Mouse (Mus musculus) layer of hippocampus, adult 2 months (tissue): ENCODE results near the gene Pakap. TPM values are rescaled to one million over a fixed set of nuclear protein-coding genes. Genes with fewer than 3 reads are reported as not detected.

Source experiments
- DNase-seq, 2 experiments: peaks; one replicate each; pipeline ENCODE4 v3.0.0; 2022; ENCODE audit warnings: low spot score in 2 of 2
- H3K27ac ChIP-seq: fragments of 200-600 bp; 2 replicates; pipeline ENCODE4 v1.8.1; 2022
- H3K4me3 ChIP-seq: fragments of 200-600 bp; 2 replicates; pipeline ENCODE4 v1.8.1; 2022; ENCODE audit warnings: mild to moderate bottlenecking
- CTCF ChIP-seq: fragments of 200-600 bp; conservative IDR thresholded peaks from 2 replicates; pipeline ENCODE4 v1.8.1; 2022; ENCODE audit warnings: antibody characterized with exemption, mild to moderate bottlenecking, moderate library complexity
- total RNA-seq, 2 experiments: library from RNA; stranded (reverse); gene quantifications; 2 replicates each; pipeline ENCODE4 v1.2.3; 2021

Gene Pakap
- total RNA-seq, 2 experiments from 2014 or later, result 18.6 to 25.8 TPM

DNA sequence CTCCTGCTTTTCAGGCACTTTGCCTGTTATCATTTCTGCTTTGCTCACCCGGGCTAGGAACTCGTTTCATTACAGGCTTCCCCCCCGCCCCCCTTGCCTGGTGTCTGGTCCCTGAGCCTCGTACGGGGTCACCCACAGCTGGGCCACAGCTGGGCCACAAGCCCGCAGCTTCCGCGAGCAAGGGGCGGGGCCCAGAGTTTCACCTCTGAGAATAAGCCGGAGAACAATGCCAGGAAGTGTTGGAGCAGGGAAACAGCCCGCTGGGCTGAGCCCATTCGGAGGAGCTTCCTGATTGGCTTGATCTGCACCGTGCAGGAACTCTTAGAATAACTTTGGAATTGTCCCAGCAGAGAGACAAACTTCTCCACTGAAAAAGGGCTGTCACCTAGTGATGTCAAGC lies 107.4 kb downstream of the Pakap start:
- H3K4me3 ChIP-seq, result no peak overlapping the region
- DNase-seq, result no peak

DNA sequence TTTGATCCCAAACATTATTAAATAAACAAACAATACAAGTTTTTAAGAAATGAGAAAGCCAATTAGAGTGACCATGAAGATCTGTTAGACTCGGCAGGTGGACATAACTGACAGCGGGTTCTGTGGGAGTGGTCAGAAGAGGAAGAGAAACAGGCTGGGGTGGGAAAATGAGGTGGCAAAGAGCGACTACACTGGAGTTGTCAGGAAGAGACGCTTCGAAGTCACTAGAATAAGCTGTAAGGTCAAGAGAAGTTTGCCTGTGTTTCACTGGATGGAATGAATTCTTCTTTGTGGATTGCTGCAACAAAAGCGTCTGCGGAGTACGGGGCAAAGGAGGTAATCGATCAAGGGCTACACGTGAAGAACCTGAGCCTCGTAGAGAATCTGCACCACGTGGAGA lies 109.9 kb downstream of the Pakap start:
- Histone ChIP-seq H3K4me3 (no peak overlapping the region), H3K27ac (no peak overlapping the region)
- TF ChIP-seq CTCF, result no peak
- no peak for DNase-seq

More for the DNA sequence above, 107.4 kb downstream of the Pakap start:
- peak overlapping the region; percentile 46; the same call in 1 of the 2 replicates for H3K27ac ChIP-seq
- no peak for TF ChIP-seq CTCF

DNA sequence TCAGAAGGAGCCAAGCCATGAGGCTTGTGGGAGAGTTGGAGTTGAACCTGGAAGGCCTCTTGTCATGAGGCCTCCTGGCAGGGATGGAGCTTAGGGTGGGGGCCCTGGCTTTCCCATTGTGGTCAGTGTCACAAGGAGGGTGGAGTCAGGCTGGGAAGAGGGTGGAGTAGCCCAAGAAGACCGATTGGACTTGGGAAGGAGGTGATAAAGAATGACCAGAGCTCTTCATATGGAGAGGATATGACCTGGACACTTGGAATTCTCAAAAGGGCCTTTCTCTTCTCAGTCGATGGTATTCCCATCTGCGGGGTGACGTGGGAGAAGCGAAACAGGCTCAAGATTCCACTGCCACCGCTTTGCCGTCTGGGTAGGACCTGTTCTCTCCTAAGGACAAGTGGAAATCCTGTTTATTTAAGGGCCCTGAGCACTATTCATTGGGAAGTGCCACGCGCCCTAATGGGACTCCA lies 111.0 kb downstream of the Pakap start:
- no peak overlapping the region for H3K27ac ChIP-seq
- no peak for DNase-seq
- H3K4me3 ChIP-seq, result no peak overlapping the region
- no peak for TF ChIP-seq CTCF

DNA sequence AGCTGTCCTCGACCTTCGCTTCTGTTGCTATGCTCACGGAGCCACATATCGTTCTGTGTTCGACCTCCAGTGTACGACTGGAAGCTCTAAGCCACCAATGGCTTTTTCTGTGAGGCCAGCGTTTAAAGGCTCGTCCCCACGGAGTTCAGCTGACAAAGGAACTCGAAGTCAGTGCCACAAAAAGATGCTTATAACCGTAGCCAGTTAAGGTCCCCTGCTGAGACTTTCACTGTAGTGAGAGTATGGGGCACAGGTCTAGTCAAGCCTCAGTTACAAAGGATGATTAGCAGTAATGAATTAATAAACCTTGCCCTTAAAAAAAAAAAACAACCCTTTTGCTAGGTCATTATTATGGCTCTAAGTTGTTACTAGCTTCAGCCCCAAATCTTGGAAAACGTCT lies 112.2 kb downstream of the Pakap start:
- Histone ChIP-seq H3K4me3 (no peak overlapping the region), H3K27ac (no peak overlapping the region)
- no peak for TF ChIP-seq CTCF
- DNase-seq, result no peak

DNA sequence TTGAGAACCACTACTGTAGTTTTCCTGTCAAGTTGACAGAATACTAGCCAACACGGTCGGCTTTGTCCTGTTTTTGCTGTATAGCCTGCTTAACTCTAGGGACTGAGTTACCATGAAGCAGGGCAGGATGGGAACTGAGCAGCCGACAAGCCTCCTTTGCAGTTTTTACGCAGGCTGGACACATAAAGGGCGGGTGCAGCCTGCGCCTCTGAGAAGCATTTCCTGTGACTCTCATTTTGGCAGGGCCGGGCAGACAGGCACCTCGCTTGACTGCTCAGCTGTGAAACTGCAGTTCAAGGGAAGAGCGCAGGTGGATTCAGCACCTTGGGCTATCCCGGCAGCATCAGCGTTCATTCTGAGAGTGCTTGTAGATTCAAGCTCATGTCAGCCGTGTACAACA lies 113.5 kb downstream of the Pakap start:
- Histone ChIP-seq H3K4me3 (no peak overlapping the region), H3K27ac (no peak overlapping the region)
- TF ChIP-seq CTCF, result no peak
- no peak for DNase-seq

DNA sequence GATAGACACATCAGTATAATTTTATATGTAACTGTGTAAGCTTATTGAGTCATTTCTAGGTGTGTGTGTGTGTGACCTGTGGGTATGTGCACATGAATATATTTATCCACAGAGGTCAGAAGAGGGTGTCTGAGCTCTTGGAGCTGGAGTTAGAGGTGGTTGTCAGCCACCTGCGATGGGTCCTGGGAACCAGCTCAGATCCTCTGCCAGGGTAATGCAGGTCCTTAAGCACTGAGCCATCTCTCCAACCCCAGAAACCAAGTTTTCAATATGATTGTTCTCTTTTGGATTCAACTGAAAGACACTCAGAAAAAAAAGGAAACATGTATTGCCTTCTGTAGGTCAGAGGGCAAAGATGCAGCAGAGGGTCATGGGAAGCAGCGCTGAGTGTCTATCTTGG lies 114.4 kb downstream of the Pakap start:
- DNase-seq, result no peak
- H3K4me3 ChIP-seq, result no peak overlapping the region
- no peak for TF ChIP-seq CTCF
- peak overlapping the region; percentile 49; the same call in 1 of the 2 replicates for H3K27ac ChIP-seq

DNA sequence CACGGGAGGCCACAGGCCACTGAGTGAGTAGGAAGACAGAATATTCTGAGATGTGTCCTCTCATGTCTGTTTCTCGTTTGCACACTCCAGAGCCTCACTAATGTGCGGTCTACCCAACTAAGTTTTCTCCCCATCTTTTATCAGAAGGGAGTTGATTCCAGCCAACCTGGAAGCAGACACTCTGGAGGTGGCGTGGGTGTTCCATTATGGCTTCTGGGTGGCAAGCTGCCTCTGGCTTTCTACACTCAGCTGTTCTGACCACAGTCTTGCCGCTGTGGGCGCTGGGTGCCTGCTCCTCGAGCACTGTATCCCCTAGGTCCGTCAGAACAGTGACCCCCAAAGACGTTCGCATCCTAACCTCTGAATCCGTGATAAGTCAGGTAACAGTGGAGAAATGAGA lies 115.0 kb downstream of the Pakap start:
- peak; percentile 23 to 35 for DNase-seq
- no peak for TF ChIP-seq CTCF
- no peak overlapping the region for H3K4me3 ChIP-seq
- H3K27ac ChIP-seq, result peak overlapping the region; percentile 49; the same call in 1 of the 2 replicates

DNA sequence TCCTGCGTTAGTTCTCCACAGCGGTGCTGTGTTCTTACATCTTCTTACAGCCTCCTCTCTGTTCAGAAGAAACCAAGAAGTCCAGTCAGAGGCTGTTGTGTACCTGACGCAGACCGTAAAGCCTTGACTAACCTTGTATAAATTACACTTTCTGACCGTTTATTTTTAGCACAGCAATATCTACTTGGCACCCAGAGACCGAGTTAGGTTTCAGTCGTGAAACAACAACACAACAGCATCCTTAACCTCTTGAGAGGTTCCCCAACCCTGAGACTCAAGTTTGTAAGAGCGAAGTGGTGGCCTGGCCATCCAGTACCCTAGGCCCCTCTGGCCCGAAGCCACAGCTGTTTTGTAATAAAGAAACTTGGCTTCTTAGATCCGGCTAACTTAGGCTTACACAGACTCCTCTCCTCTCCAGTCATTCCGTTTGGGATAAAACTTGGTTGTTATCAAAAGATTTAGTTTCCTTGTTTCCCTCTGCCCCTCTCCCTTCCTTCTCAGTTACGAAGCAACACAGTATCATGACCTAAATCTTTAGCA lies 116.8 kb downstream of the Pakap start:
- no peak overlapping the region for H3K4me3 ChIP-seq
- no peak for TF ChIP-seq CTCF
- H3K27ac ChIP-seq, result no peak overlapping the region
- no peak for DNase-seq

DNA sequence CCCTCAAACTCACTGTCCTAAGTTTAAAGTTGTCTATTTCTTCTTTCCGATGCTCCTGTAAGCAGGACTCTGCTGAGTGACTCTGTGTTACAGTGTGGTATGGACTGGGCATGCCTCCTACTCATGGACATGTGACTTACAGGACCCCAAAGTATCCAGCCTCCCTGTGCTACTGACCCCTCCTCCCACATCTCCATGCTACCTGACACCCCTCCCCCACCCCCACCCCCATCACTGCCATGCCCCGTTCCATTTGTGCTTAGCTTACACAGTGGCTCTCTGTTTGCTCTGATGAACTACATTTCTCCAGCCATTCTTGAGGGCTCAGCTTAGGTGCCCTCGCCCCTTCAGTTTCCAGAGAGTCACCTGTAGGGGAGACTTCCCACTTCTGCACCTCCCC lies 118.8 kb downstream of the Pakap start:
- Histone ChIP-seq H3K4me3 (no peak overlapping the region), H3K27ac (no peak overlapping the region)
- no peak for TF ChIP-seq CTCF
- DNase-seq, result no peak

DNA sequence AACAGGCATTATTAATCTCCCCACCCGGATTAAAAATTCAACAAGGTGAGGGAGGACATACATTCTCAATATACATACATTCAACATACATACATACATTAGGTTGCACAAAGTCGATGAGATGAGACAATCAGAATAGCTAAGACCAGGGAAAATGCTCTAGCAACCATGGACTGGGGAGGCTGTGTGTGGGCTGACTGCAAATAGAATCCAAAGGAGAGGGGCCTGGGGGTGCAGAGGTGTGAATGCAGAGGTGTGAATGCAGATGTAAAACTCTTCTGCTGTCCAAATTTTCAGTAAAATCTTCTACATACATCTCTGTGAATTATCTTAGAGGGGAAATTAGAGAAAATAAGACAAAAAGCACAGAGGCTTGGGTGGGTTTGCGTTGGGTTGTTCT lies 119.6 kb downstream of the Pakap start:
- TF ChIP-seq CTCF, result no peak
- no peak overlapping the region for H3K27ac ChIP-seq
- DNase-seq, result no peak
- H3K4me3 ChIP-seq, result no peak overlapping the region

DNA sequence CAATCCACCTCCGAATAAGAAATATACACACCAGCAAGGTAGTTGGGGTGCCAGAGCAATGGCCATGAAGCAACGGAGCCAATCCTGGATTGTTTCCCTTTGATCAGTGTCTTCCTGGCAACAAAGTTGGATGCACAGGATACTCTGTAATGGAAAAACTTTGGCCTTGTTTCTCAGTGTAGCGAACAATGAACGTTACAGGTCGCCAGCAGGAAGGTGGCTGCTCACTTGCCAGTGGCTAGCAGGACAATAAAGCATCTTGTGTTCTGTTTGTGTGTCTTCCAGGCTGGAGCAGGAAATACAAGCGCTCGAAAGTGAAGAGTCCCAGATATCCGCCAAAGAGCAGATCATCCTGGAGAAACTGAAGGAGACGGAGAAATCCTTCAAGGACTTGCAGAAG lies 120.2 kb downstream of the Pakap start:
- Histone ChIP-seq H3K4me3 (no peak overlapping the region), H3K27ac (no peak overlapping the region)
- no peak for TF ChIP-seq CTCF
- DNase-seq, result no peak

DNA sequence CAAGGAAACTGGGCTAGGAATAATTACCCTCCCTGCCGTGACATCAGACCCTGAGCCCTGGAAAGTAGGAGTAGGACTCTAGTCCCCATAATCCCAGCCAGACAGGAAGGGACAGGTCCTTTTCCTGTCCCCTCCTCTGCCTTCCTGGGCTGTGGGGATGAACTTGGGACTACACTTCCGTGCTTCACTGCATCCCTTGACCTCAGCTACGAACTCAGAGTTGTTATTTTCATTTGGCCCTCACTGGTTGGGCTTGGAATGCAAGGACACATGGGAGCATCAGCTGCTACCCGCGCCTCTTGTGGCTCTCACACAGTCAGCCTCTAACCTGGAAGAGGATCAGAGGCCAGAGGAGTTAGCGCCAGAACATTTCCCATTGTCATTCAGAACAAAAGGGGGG lies 122.0 kb downstream of the Pakap start:
- DNase-seq, result no peak
- no peak overlapping the region for H3K4me3 ChIP-seq
- no peak for TF ChIP-seq CTCF
- H3K27ac ChIP-seq, result no peak overlapping the region

DNA sequence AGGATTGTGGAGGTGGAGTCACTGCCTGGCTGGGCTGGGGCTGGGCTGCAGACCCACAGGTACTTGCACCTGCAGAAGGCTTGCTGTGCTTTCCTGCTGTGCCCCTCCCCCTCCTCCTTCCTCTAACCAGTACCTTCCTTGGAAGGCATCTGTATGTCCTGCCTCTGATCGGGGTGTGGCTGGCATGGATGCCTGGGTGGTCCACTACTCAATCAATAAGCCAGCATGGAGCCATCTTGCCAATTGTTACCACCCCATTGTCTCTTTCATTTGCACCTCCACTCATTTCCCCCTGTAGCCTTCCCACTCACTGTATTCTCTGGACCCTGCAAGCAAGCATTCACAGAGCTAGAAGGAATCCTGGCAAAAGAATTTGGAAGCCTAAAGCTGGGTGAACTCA lies 122.8 kb downstream of the Pakap start:
- TF ChIP-seq CTCF, result no peak
- no peak for DNase-seq
- no peak overlapping the region for H3K4me3 ChIP-seq
- no peak overlapping the region for H3K27ac ChIP-seq

DNA sequence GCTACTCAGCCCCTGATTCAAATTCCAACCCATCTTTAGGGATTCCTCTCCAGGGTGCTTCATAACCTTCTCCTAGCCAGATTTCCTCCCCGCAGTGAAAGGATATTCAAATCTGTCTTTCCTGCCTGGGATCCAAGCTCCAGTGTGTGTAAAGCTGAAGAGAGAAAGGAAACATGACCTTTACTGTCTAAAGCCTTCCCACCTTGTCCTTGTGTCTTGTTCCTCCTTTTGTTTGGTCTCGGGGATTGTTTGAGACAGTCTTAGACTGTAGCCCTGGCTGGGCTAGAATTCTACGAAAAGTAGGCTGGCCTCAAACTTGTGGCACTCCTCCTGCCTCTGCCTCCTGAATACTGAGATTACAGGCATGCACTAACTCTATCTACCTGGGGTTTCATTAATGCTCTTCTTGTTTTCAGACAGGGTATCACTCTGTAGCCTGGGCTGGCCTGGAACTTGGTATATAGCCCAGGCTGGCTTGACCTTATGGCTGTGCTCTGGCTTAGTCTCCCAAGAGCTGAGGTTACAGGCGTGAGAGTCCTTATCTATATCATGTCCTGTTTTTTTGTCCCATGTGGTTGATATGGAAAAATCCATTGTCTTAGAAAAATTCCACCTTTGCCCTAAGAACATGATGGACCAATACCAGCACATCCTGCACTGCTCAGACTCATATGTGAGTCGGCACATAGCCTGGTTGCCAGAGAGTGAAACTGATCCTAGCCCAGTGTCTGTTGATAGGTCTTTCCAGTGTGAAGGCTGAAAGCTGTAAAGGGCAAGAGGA lies 126.6 kb downstream of the Pakap start:
- DNase-seq, result no peak
- TF ChIP-seq CTCF, result no peak
- no peak overlapping the region for H3K27ac ChIP-seq

More for the DNA sequence above, 126.6 kb downstream of the Pakap start:
- no peak overlapping the region for H3K4me3 ChIP-seq
